ENCODE assay signal across 19 mouse cellular contexts in genomic region chr15:80753351-80753750, GRCm38 (mm10). TPM values are rescaled to one million over a fixed set of nuclear protein-coding genes. Genes with fewer than 3 reads are reported as not detected.
DNase-seq lines count a peak whose midpoint lies in the region; ATAC-seq lines count a peak whose summit lies in the region.
"Had no signal": no experiment of that assay in that cellular context is flagged by ENCODE, and none has a peak within 500 bp of the region (broad histone marks: within the 10 kb centered on the region; RNA-seq: fewer than 3 reads in every experiment).

No protein-coding gene starts in this region.

- peak; percentile 51 for DNase-seq in adrenal gland, adult 2 months
- DNase-seq in adrenal gland, adult 8-10 months: no peak
- DNase-seq in heart, postnatal 4 days: peak; percentile 9
- DNase-seq in heart, adult 9 months (ENCODE audit: low spot score in 2 of 2): no peak
- DNase-seq in liver, embryonic 11.5 days (ENCODE audit: low spot score): no peak
- DNase-seq in adrenal gland, postnatal 36 days: peak; percentile 27 to 51
- no peak for DNase-seq in urinary bladder, postnatal 36 days (ENCODE audit: low spot score in 2 of 2)
- DNase-seq: cerebellum, adult 2 months; liver; lung, embryonic 14.5 days; spleen, adult 18-20 months had no signal

- H3K4me3 ChIP-seq in liver, embryonic 15.5 days (replicated peaks): no peak overlapping the region
- H3K4me3 ChIP-seq in liver, embryonic 11.5 days (ENCODE audit: low read depth, low read length): no peak overlapping the region
- H3K4me3 ChIP-seq: embryonic facial prominence, embryonic 13.5 days; heart, embryonic 12.5 days; neural tube, embryonic 12.5 days; stomach, embryonic 15.5 days had no signal

- WGBS in liver, embryonic 15.5 days (ENCODE audit: insufficient replicate concordance): 84% methylated on average over 6 of the region's 6 CpGs
- WGBS in liver, embryonic 11.5 days: 81% methylated on average over 6 of the region's 6 CpGs

- H3K4me2 ChIP-seq in liver, embryonic 15.5 days: no peak overlapping the region
- no peak overlapping the region for H3K4me2 ChIP-seq in liver, embryonic 11.5 days
- H3K4me2 ChIP-seq: embryonic facial prominence, embryonic 13.5 days; heart, embryonic 12.5 days; lung, embryonic 14.5 days; neural tube, embryonic 12.5 days; stomach, embryonic 15.5 days had no signal

- H3K9ac ChIP-seq in liver, embryonic 15.5 days: no peak overlapping the region
- no peak overlapping the region for H3K9ac ChIP-seq in liver, embryonic 11.5 days (ENCODE audit: low read depth, low read length)
- H3K9ac ChIP-seq: embryonic facial prominence, embryonic 13.5 days; heart, embryonic 12.5 days; lung, embryonic 14.5 days; neural tube, embryonic 12.5 days; stomach, embryonic 15.5 days had no signal

- H3K4me1 ChIP-seq in liver, embryonic 15.5 days (replicated peaks): peaks cover 48% of the 10 kb centered on the region
- H3K4me1 ChIP-seq in liver, embryonic 11.5 days (replicated peaks; ENCODE audit: control insufficient read depth, insufficient read depth, low read length): peaks cover 22% of the 10 kb centered on the region
- H3K4me1 ChIP-seq: embryonic facial prominence, embryonic 13.5 days; heart, embryonic 12.5 days; neural tube, embryonic 12.5 days; stomach, embryonic 15.5 days had no signal

- peak overlapping the region; percentile 43; the same call in 1 of the 2 replicates for H3K27ac ChIP-seq in liver, embryonic 15.5 days (replicated peaks)
- H3K27ac ChIP-seq in liver, embryonic 11.5 days (ENCODE audit: low read depth, low read length): no peak overlapping the region
- H3K27ac ChIP-seq: embryonic facial prominence, embryonic 13.5 days; macrophage; neural tube, embryonic 12.5 days; stomach, embryonic 15.5 days had no signal

- no peaks in the 10 kb centered on the region for H3K36me3 ChIP-seq in liver, embryonic 15.5 days (replicated peaks)
- H3K36me3 ChIP-seq in liver, embryonic 11.5 days (ENCODE audit: control insufficient read depth, insufficient read depth, low read length): no peaks in the 10 kb centered on the region
- H3K36me3 ChIP-seq: neural tube, embryonic 12.5 days; stomach, embryonic 15.5 days had no signal

- H3K9me3 ChIP-seq in liver, embryonic 15.5 days (replicated peaks): no peaks in the 10 kb centered on the region
- H3K9me3 ChIP-seq in liver, embryonic 11.5 days (ENCODE audit: control insufficient read depth, low read length): no peaks in the 10 kb centered on the region
- H3K9me3 ChIP-seq: embryonic facial prominence, embryonic 13.5 days; heart, embryonic 12.5 days; neural tube, embryonic 12.5 days; stomach, embryonic 15.5 days had no signal

- H3K27me3 ChIP-seq in liver, embryonic 15.5 days: no peaks in the 10 kb centered on the region
- no peaks in the 10 kb centered on the region for H3K27me3 ChIP-seq in liver, embryonic 11.5 days (replicated peaks; ENCODE audit: control insufficient read depth, insufficient read depth, low read length)
- H3K27me3 ChIP-seq: CH12.LX; embryonic facial prominence, embryonic 13.5 days; heart, embryonic 12.5 days; neural tube, embryonic 12.5 days; stomach, embryonic 15.5 days had no signal

- ATAC-seq in liver, embryonic 15.5 days (ENCODE audit: insufficient read depth): no peak
- no peak for ATAC-seq in liver, embryonic 11.5 days (replicated peaks; ENCODE audit: low FRiP score)
- ATAC-seq: intestine, embryonic 16.5 days had no signal

RNA-seq across cellular contexts. Expression of gene Tnrc6b, which starts 42.2 kb away (rescaled TPM):
- 10 to 100 TPM; 43.0 to 52.0 TPM for total RNA-seq in adrenal gland, adult 2 months (2021)
- 14.3 and 19.8 TPM in 2 replicates for polyA plus RNA-seq in adrenal gland, adult 2 months (2012; rRNA removed)
- total RNA-seq in adrenal gland, adult 8-10 months (2022): 10 to 100 TPM; 61.4 to 85.1 (median 69.2) TPM
- total RNA-seq in heart, postnatal 4 days (2021): 10 to 100 TPM; 59.5 to 60.8 TPM
- 18.3 and 20.8 TPM in 2 replicates for polyA plus RNA-seq in liver, embryonic 15.5 days (2015; fragmentation: Nextera tagmentation; extraction: Ambion mirVana)
- 17.7 and 18.5 TPM in 2 replicates for polyA plus RNA-seq in liver, embryonic 11.5 days (2014; fragmentation: Nextera tagmentation; extraction: Ambion mirVana)
- 10 to 100 TPM; 46.5 to 56.9 TPM for total RNA-seq in adrenal gland, postnatal 36 days (2021)

Comparison
In these comparisons a context has a peak if more than half of its experiments do, and no peak if none do; other contexts are left out.
1. DNase-seq: peak in adrenal gland, adult 2 months (single experiment), heart, postnatal 4 days (single experiment) and adrenal gland, postnatal 36 days (2 of 2); none in adrenal gland, adult 8-10 months (single experiment), heart, adult 9 months (0 of 2), liver, embryonic 11.5 days (single experiment) and urinary bladder, postnatal 36 days (0 of 2).